Mouse (Mus musculus): Measurements from ENCODE around the gene Mettl2. TPM values are rescaled to one million over a fixed set of nuclear protein-coding genes. Genes with fewer than 3 reads are reported as not detected.
"Not testable (repeated sequence)": the region's sequence is repeated elsewhere in the genome, so short reads cannot be mapped to it uniquely, and the experiment has no call there.

Mettl2 gene
- 10 to 100 TPM; 16.3 to 17.1 TPM for total RNA-seq (2021)
- long read RNA-seq, transcript Mettl2-201 (9 exons, 1,867 nt) = major isoform, 7 of 15 reads
- long read RNA-seq, partial matches to known transcripts = 3 of 15 reads
- long read RNA-seq, other reads (novel, unspliced or antisense) = 4 of 15 reads

GRCm38 (mm10) chr11:105125735-105126519 lies at the start of gene Mettl2:
TSS of gene Mettl2 (plus strand) at chr11:105126425.
- peak; percentile 65 to 84 for DNase-seq (ENCODE audit: low spot score in 2 of 2)

- not testable (repeated sequence) for DNase-seq (ENCODE audit: low spot score in 2 of 2)
Observed at GRCm38 (mm10) chr11:105112448-105112847, 13.8 kb upstream of the Mettl2 start.

- no peak for DNase-seq (ENCODE audit: low spot score in 2 of 2)
Observed at GRCm38 (mm10) chr11:105117814-105118213, 8.4 kb upstream of the Mettl2 start.

GRCm38 (mm10) chr11:105120551-105121061 lies 5.6 kb upstream of the Mettl2 start:
- DNase-seq (ENCODE audit: low spot score in 2 of 2) = no peak

- DNase-seq (ENCODE audit: low spot score in 2 of 2) = not testable (repeated sequence)
Observed at GRCm38 (mm10) chr11:105121792-105122191, 4.4 kb upstream of the Mettl2 start.

DNA sequence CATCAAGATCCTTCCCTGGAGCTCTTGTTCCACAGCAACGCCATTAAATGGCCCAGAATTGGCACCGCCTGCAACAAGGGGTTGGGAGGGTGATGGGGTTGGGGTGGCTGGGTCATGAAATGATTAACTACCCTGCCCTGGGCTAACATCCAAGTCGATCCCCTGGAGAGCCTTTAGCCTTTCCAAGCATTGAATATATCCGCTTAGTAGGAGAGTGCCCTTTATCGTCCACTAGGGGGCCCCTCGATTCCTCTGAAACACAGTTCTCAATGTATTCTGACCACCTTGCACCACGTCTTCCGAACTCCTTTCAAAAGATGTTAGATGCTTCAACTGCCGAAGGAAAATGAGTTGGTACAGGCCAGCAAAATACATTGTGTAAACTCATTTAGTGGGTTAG lies 2.2 kb upstream of the Mettl2 start:
- DNase-seq (ENCODE audit: low spot score in 2 of 2) = peak in 1 of 2 experiments; percentile 18

DNA sequence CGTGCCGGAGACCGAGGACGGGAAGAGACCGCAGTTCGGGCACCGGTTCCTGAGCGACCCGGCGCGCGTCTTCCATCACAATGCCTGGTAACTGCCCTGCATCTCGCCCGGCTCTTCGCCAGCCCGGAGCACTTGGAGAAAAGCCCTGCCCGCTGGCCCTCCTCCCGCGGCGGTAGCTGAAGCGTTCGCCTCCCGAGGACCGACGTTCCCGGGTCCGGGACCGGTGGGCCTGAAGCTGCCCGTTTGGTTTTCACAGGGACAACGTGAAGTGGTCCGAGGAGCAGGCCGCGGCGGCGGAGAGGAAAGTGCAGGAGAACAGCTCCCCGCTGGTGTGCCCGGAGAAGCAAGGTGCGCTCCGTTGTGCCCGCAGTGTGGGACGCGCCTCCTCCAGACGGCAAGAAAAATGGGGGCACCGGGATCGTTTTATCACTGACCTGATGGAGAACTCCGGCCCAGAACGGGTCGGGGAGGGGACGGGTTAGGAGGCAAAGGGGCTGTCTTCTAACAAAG lies 350 bp downstream of the Mettl2 start:
- no peak for DNase-seq (ENCODE audit: low spot score in 2 of 2)

GRCm38 (mm10) chr11:105135692-105136091 lies 9.5 kb downstream of the Mettl2 start:
- DNase-seq (ENCODE audit: low spot score in 2 of 2) = no peak

DNA sequence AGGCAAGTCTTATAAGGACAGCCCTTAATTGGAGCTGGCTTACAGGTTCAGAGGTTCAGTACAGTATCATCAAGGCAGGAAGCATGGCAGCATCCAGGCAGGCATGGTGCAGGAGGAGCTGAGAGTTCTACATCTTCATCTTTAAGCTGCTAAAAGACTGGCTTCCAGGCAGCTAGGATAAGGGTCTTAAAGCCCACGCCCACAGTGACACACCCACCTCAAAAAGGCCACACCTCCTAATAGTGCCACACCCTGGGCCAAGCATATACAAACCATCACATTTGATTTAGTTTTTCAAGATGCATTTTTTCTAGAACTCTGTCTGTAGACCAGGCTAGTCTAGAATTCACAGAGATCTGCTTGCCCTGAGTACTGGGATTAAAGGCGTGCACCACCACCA lies 11.0 kb downstream of the Mettl2 start:
- not testable (repeated sequence) for DNase-seq (ENCODE audit: low spot score in 2 of 2)

DNA sequence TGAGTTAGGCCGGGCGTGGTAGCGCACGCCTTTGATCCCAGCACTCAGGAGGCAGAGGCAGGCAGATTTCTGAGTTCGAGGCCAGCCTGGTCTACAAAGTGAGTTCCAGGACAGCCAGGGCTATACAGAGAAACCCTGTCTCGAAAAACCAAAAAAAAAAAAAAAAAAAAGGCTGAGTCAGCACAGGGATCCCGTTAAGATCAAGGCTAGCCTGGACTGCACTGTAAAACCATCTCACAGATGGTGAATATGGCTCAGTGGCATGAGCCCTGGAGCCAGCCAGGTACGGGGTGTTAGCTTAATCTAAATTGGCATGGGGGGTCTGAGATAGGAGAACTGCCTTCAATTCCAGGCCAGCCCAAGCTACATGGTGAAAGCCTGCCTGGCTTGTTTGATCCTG lies 14.3 kb downstream of the Mettl2 start:
- DNase-seq (ENCODE audit: low spot score in 2 of 2) = not testable (repeated sequence)

DNA sequence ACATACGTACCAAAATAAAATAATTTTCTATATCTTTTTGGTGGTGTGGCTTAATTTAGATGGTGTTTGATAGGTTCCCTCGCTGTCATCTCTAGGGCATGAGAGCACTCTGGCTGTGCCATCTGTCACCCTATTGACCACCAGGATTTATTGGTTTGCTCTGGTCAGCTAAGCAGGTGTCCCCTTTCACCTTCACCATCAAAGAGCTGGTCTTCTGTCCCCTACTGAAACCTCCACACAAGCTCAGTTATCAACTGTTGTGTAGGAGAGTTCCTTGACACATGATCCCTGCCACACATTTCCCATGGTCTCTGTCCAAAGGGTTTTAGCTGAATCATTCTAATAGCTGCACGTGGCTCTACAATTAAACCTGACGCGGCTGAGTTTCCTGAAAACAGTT lies 14.9 kb downstream of the Mettl2 start:
- no peak for DNase-seq (ENCODE audit: low spot score in 2 of 2)

DNA sequence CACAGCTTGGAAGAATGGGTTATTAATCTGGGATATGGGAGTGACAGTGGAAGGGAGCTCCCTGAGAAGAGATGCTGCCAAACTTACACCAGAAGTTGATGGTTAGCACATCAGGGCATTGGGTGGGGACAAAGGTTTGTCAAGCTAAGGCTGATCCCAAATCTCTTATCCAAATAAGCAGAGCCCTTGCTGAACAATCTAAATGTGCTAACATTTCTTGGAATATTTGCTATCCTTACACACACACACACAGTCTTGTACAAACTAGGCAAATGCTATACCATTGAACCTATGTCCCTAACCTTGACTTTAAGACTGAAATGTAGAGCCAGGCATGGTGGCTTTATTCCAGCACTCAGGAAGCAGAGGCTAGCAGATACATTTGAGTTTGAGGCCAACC lies 17.3 kb downstream of the Mettl2 start:
- no peak for DNase-seq (ENCODE audit: low spot score in 2 of 2)

- no peak for DNase-seq (ENCODE audit: low spot score in 2 of 2)
Observed at GRCm38 (mm10) chr11:105144084-105144483, 17.9 kb downstream of the Mettl2 start.

- no peak for DNase-seq (ENCODE audit: low spot score in 2 of 2)
Observed at GRCm38 (mm10) chr11:105144508-105145210, 18.4 kb downstream of the Mettl2 start.

GRCm38 (mm10) chr11:105145211-105145610 lies 19.0 kb downstream of the Mettl2 start:
- no peak for DNase-seq (ENCODE audit: low spot score in 2 of 2)

DNA sequence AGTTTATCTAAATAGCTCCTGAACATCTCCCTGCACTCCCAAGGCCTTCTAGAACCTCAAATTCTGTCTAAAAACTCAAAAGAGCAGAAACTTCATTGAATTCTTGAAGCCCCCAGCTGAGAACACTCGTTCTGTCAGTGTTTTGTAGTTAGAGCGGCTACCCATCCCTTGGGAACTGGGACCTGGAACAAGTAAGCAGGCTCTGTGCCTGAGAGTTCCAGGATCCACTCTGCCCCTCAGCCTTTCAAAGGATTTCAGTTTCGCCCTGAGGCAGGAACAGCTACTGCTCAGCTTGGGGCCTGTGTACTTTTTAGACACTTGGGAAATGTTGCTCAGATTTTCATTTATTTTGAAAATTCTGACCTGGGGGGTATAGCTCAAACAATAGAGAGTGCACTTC lies 20.4 kb downstream of the Mettl2 start, which contains the start of gene Gm10842:
TSS of gene Gm10842 (plus strand) at position 301 of the 400 bp plus-strand sequence.
- DNase-seq (ENCODE audit: low spot score in 2 of 2) = no peak

- DNase-seq (ENCODE audit: low spot score in 2 of 2) = no peak
Observed at GRCm38 (mm10) chr11:105149353-105149752, 23.1 kb downstream of the Mettl2 start.

GRCm38 (mm10) chr11:105149766-105150165 lies 23.5 kb downstream of the Mettl2 start:
- DNase-seq (ENCODE audit: low spot score in 2 of 2) = no peak

DNA sequence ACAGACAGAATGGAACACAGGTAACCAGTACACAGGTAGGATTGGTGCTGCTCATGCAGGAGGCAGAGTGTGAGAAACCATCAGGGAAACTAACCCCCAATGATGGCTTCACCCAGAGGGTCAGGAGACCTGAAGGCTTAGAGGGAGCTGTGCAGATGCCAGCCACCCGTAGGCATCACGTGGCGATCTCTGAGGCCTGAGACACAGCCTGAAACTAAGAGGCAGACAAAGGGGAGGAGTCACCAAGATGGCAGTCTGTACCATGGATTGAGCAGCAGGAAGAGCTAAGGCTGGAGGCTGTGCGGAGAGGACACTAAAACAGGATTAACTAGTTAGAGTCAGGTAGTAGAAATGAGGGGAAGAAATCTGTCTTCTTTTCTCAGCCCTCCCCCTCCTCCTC lies 24.5 kb downstream of the Mettl2 start:
- DNase-seq (ENCODE audit: low spot score in 2 of 2) = no peak

- no peak for DNase-seq (ENCODE audit: low spot score in 2 of 2)
Observed at GRCm38 (mm10) chr11:105151226-105152016, 25.2 kb downstream of the Mettl2 start.

- no peak for DNase-seq (ENCODE audit: low spot score in 2 of 2)
Observed at GRCm38 (mm10) chr11:105152017-105152300, 25.7 kb downstream of the Mettl2 start.

All from layer of hippocampus, adult 18-20 months (tissue).